Mouse (Mus musculus) embryonic facial prominence, embryonic 14.5 days (tissue): Measurements from ENCODE around the gene Tas2r118. TPM values are rescaled to one million over a fixed set of nuclear protein-coding genes. Genes with fewer than 3 reads are reported as not detected.

ENCODE experiments used
- ATAC-seq: fragments of 200-750 bp; cut with Nextera tagmentation; 2 replicates; pipeline ENCODE4 v1.8.0; 2017; ENCODE audit warnings: low read depth, moderate number of reproducible peaks, moderate TSS enrichment
- DNase-seq: peaks from one replicate; pipeline ENCODE4 v3.0.0-alpha.2; 2015; ENCODE audit warnings: low spot score
- H3K27ac ChIP-seq: fragments of 300-500 bp; sonication (generic); replicated peaks from 2 replicates; pipeline ENCODE4 v1.5.1; 2014; ENCODE audit warnings: low read depth, mild to moderate bottlenecking, low read length, moderate library complexity
- H3K27me3 ChIP-seq: fragments of 300-500 bp; sonication (generic); replicated peaks from 2 replicates; pipeline ENCODE4 v1.6.1; 2014; ENCODE audit warnings: low read length; ENCODE audit not compliant: control insufficient read depth, insufficient read depth
- H3K36me3 ChIP-seq: fragments of 300-500 bp; sonication (generic); 2 replicates; pipeline ENCODE4 v1.6.1; 2014; ENCODE audit warnings: low read length, mixed read lengths; ENCODE audit not compliant: control insufficient read depth, insufficient read depth
- H3K4me1 ChIP-seq: fragments of 300-500 bp; sonication (generic); 2 replicates; pipeline ENCODE4 v1.6.1; 2014; ENCODE audit warnings: antibody characterized with exemption, low read length; ENCODE audit not compliant: control insufficient read depth, insufficient read depth
- H3K4me2 ChIP-seq: fragments of 300-500 bp; sonication (generic); 2 replicates; pipeline ENCODE4 v1.6.1; 2014; ENCODE audit warnings: low read depth, mild to moderate bottlenecking, low read length, moderate library complexity, mixed read lengths
- H3K4me3 ChIP-seq: fragments of 300-500 bp; sonication (generic); 2 replicates; pipeline ENCODE4 v1.5.1; 2014; ENCODE audit warnings: low read depth, mild to moderate bottlenecking, low read length
- H3K9ac ChIP-seq: fragments of 300-500 bp; sonication (generic); 2 replicates; pipeline ENCODE4 v1.6.1; 2014; ENCODE audit warnings: low read depth, mild to moderate bottlenecking, low read length, moderate library complexity, mixed read lengths
- H3K9me3 ChIP-seq: fragments of 300-500 bp; sonication (generic); 2 replicates; pipeline ENCODE4 v1.6.1; 2016; ENCODE audit warnings: low read length; ENCODE audit not compliant: control insufficient read depth
- WGBS: fragments of 180-500 bp; shearing (Covaris S2); extraction: QIAGEN DNeasy Blood & Tissue Kit; methylation state at CpG from one replicate; pipeline ENCODE4 v1.1.7; 2014; 5-methylcytosine and 5-hydroxymethylcytosine counted together
- polyA plus RNA-seq: library from polyadenylated mRNA; unstranded; fragments of >200 nt; fragmentation: Nextera tagmentation; extraction: Ambion mirVana; gene quantifications from 2 replicates; pipeline ENCODE4 v1.2.1, GENCODE M21; 2014

Tas2r118 gene
- polyA plus RNA-seq: not detected in 2 replicates

DNA sequence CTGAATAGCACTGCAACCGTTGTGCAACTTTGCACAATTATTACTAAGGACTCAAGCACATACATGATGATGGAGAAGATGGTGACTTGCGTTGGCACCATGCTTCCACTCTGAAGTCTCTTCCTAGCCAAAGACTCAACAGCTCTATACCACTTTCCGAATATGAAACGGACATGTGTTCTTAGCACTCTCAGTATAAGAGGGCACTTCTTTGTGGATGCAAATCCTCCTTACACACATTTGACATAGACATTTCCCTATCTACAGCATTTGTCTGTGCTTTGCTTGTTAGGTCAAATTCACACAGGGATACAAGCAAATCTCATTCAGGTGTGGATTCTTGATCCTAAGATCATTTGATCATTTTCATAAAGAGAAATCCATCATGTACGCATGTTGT is at the start of gene Tas2r118:
Gene Tas2r118 (minus strand): TSS at position 101 of the 400 bp plus-strand sequence.
- no peak within 1 kb of the TSS for H3K4me3 ChIP-seq
- H3K9ac ChIP-seq: no peak within 1 kb of the TSS
- H3K27ac ChIP-seq: no peak within 1 kb of the TSS
- no peaks in the 10 kb centered on the region for H3K9me3 ChIP-seq
- H3K4me1 ChIP-seq: no peaks in the 10 kb centered on the region
- no peaks in the 10 kb centered on the region for H3K27me3 ChIP-seq
- DNase-seq (no peak), ATAC-seq (no peak)
- 92% methylated on average over 5 of the region's 5 CpGs for WGBS
- H3K36me3 ChIP-seq: no peaks in the 10 kb centered on the region
- H3K4me2 ChIP-seq: no peak within 1 kb of the TSS

GRCm38 (mm10) chr6:24018320-24018719 is 48.5 kb upstream of the Tas2r118 start:
- no peaks in the 10 kb centered on the region for H3K27me3 ChIP-seq
- 88% methylated on average over 5 of the region's 5 CpGs for WGBS

GRCm38 (mm10) chr6:23993276-23993675 is 23.4 kb upstream of the Tas2r118 start:
- Histone ChIP-seq H3K36me3 (no peaks in the 10 kb centered on the region), H3K4me1 (no peaks in the 10 kb centered on the region), H3K27ac (no peak overlapping the region), H3K4me2 (no peak overlapping the region), H3K27me3 (no peaks in the 10 kb centered on the region), H3K9me3 (no peaks in the 10 kb centered on the region), H3K4me3 (no peak overlapping the region), H3K9ac (no peak overlapping the region)
- ATAC-seq (no peak), DNase-seq (no peak)
- 72% methylated on average over 2 of the region's 2 CpGs for WGBS

More at GRCm38 (mm10) chr6:24018320-24018719, 48.5 kb upstream of the Tas2r118 start:
- no peaks in the 10 kb centered on the region for H3K4me1 ChIP-seq
- H3K36me3 ChIP-seq: no peaks in the 10 kb centered on the region
- no peak overlapping the region for H3K9ac ChIP-seq
- DNase-seq: no peak
- ATAC-seq: no peak
- no peak overlapping the region for H3K27ac ChIP-seq
- 0 out of 2 replicates have a peak, but pooled peaks cover 4% of the 10 kb centered on the region for H3K9me3 ChIP-seq
- no peak overlapping the region for H3K4me3 ChIP-seq
- no peak overlapping the region for H3K4me2 ChIP-seq

GRCm38 (mm10) chr6:23990687-23991387 is 21.0 kb upstream of the Tas2r118 start:
- 54% methylated on average over 3 of the region's 3 CpGs for WGBS
- H3K4me3 ChIP-seq: no peak overlapping the region
- ATAC-seq: no peak
- no peak for DNase-seq
- H3K27ac ChIP-seq: no peak overlapping the region
- H3K9me3 ChIP-seq: no peaks in the 10 kb centered on the region
- no peaks in the 10 kb centered on the region for H3K4me1 ChIP-seq
- no peak overlapping the region for H3K9ac ChIP-seq
- H3K36me3 ChIP-seq: no peaks in the 10 kb centered on the region
- H3K27me3 ChIP-seq: no peaks in the 10 kb centered on the region
- no peak overlapping the region for H3K4me2 ChIP-seq

DNA sequence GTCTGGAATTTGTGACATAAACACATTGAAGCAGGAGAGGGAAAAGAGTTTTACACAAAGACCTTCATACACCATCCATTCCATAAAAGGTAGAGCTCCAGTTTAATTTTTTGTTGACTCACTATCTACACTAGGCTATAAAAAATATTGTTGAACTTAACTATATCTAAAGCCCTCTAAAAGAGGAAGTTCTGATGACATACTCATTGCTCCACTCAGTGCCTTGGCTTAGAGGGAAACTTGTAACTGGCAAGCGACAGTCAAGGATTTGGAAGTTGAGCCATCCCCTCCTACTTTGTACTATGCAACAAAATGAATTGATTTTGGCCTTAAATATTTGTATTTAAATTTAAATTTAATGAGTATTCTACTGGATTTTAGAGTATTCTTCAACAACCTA is 16.4 kb upstream of the Tas2r118 start:
- Histone ChIP-seq H3K4me1 (no peaks in the 10 kb centered on the region), H3K4me2 (no peak overlapping the region), H3K9me3 (no peaks in the 10 kb centered on the region), H3K27ac (no peak overlapping the region), H3K36me3 (no peaks in the 10 kb centered on the region), H3K27me3 (no peaks in the 10 kb centered on the region), H3K9ac (no peak overlapping the region), H3K4me3 (no peak overlapping the region)
- no peak for DNase-seq
- WGBS: 76% methylated on average over 1 of the region's 1 CpGs
- ATAC-seq: no peak

GRCm38 (mm10) chr6:23966980-23967379 is 2.9 kb downstream of the Tas2r118 start:
- H3K4me1 ChIP-seq: no peaks in the 10 kb centered on the region
- H3K9me3 ChIP-seq: no peaks in the 10 kb centered on the region
- H3K36me3 ChIP-seq: no peaks in the 10 kb centered on the region
- no peak for ATAC-seq
- no peak overlapping the region for H3K9ac ChIP-seq
- WGBS: 62% methylated on average over 2 of the region's 2 CpGs
- no peak for DNase-seq
- no peak overlapping the region for H3K27ac ChIP-seq
- H3K4me2 ChIP-seq: no peak overlapping the region
- no peaks in the 10 kb centered on the region for H3K27me3 ChIP-seq
- H3K4me3 ChIP-seq: no peak overlapping the region

DNA sequence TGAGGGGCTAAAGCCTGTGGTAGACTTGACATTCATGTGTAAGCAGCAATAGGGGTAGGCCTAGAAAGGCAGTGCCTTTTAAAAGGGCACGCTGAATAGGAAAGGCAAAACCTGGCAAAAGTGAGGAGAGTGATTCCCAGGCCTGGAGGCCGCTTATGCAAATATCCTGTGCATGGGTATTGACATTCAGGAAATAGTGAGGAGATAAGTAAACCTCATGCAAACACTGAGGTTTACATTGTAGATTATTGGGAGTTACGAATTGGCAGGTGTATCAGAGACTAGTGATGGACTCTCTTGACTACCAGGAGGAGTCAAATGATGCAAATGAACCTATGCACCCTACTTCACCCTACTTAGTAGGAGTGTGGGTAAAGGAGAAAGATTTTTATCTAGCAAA is 3.9 kb downstream of the Tas2r118 start:
- no peak overlapping the region for H3K4me3 ChIP-seq
- no peak overlapping the region for H3K4me2 ChIP-seq
- no peaks in the 10 kb centered on the region for H3K36me3 ChIP-seq
- H3K9ac ChIP-seq: no peak overlapping the region
- DNase-seq (no peak), ATAC-seq (no peak)
- H3K4me1 ChIP-seq: no peaks in the 10 kb centered on the region
- H3K27me3 ChIP-seq: no peaks in the 10 kb centered on the region
- H3K9me3 ChIP-seq: no peaks in the 10 kb centered on the region
- H3K27ac ChIP-seq: no peak overlapping the region
- WGBS: 73% methylated on average over 3 of the region's 3 CpGs

DNA sequence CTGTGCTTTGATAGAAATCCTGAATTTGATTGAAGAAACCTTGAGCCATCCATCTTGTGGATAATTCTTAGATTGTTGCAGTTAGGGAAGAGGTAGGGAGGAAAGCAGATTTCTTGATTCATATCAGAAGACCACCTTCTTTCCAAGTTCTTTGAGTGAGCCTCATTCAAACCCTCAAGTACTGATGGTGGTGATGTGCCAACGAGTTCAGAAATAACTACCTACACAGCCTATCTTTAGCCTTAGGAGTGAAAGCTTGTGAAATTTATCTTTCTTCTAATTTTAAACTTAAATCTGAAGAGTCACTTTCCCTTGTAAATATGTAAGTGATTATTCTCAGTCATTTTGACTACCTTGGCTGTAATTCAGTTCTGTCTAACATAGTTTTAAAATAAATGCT is 6.1 kb downstream of the Tas2r118 start:
- 56% methylated on average over 1 of the region's 1 CpGs for WGBS
- no peaks in the 10 kb centered on the region for H3K4me1 ChIP-seq
- no peak overlapping the region for H3K4me2 ChIP-seq
- H3K4me3 ChIP-seq: no peak overlapping the region
- DNase-seq (no peak), ATAC-seq (no peak)
- no peaks in the 10 kb centered on the region for H3K9me3 ChIP-seq
- H3K27ac ChIP-seq: no peak overlapping the region
- H3K27me3 ChIP-seq: no peaks in the 10 kb centered on the region
- no peak overlapping the region for H3K9ac ChIP-seq
- H3K36me3 ChIP-seq: no peaks in the 10 kb centered on the region

- Histone ChIP-seq H3K36me3 (no peaks in the 10 kb centered on the region), H3K4me2 (no peak overlapping the region), H3K27me3 (no peaks in the 10 kb centered on the region), H3K9me3 (no peaks in the 10 kb centered on the region), H3K4me3 (no peak overlapping the region), H3K9ac (no peak overlapping the region), H3K27ac (no peak overlapping the region), H3K4me1 (no peaks in the 10 kb centered on the region)
- ATAC-seq (no peak), DNase-seq (no peak)
- WGBS: 79% methylated on average over 1 of the region's 1 CpGs
Observed at GRCm38 (mm10) chr6:23940776-23941175, 29.1 kb downstream of the Tas2r118 start.
